Mouse (Mus musculus) gastrocnemius, postnatal 25 days (tissue): ENCODE measurements around the gene Kcnq5. TPM values are rescaled to one million over a fixed set of nuclear protein-coding genes. Genes with fewer than 3 reads are reported as not detected.
"Not testable (repeated sequence)": the region's sequence is repeated elsewhere in the genome, so short reads cannot be mapped to it uniquely, and the experiment has no call there.

ENCODE experiments used
- DNase-seq: peaks from one replicate; pipeline ENCODE4 v3.0.0; 2022
- total RNA-seq, 2 experiments: library from RNA; stranded (reverse); gene quantifications; 1 replicate in 1 of 2; 2 replicates in 1 of 2; pipeline ENCODE4 v1.2.3; 2021

Kcnq5 gene
- total RNA-seq, 2 experiments from 2014 or later: 8.1 to 12.2 TPM

GRCm38 (mm10) chr1:21838534-21838933 is 123.2 kb downstream of the Kcnq5 start:
- DNase-seq: no peak

GRCm38 (mm10) chr1:21837387-21837786 is 124.4 kb downstream of the Kcnq5 start:
- no peak for DNase-seq

- no peak for DNase-seq
These were observed 125.4 kb downstream of the Kcnq5 start for GRCm38 (mm10) chr1:21836337-21836736.

GRCm38 (mm10) chr1:21829909-21830455 is 131.8 kb downstream of the Kcnq5 start:
- DNase-seq: no peak

- DNase-seq: no peak
These were observed 141.6 kb downstream of the Kcnq5 start for GRCm38 (mm10) chr1:21820066-21820630.

GRCm38 (mm10) chr1:21805064-21805463 is 156.7 kb downstream of the Kcnq5 start:
- no peak for DNase-seq

- no peak for DNase-seq
These were observed 157.3 kb downstream of the Kcnq5 start for GRCm38 (mm10) chr1:21804477-21804866.

- no peak for DNase-seq
These were observed 157.8 kb downstream of the Kcnq5 start for GRCm38 (mm10) chr1:21803751-21804476.

GRCm38 (mm10) chr1:21780746-21781145 is 181.0 kb downstream of the Kcnq5 start:
- DNase-seq: no peak

- no peak for DNase-seq
These were observed 184.2 kb downstream of the Kcnq5 start for GRCm38 (mm10) chr1:21777560-21777959.

- no peak for DNase-seq
These were observed 187.8 kb downstream of the Kcnq5 start for GRCm38 (mm10) chr1:21773931-21774330.

- DNase-seq: no peak
These were observed 191.2 kb downstream of the Kcnq5 start for GRCm38 (mm10) chr1:21770494-21770893.

GRCm38 (mm10) chr1:21749297-21749696 is 212.4 kb downstream of the Kcnq5 start:
- no peak for DNase-seq

GRCm38 (mm10) chr1:21729131-21729530 is 232.6 kb downstream of the Kcnq5 start:
- DNase-seq: no peak

GRCm38 (mm10) chr1:21723231-21723630 is 238.5 kb downstream of the Kcnq5 start:
- DNase-seq: not testable (repeated sequence)

GRCm38 (mm10) chr1:21721246-21721645 is 240.5 kb downstream of the Kcnq5 start:
- no peak for DNase-seq

GRCm38 (mm10) chr1:21714816-21715215 is 246.9 kb downstream of the Kcnq5 start:
- DNase-seq: no peak

- DNase-seq: no peak
These were observed 249.0 kb downstream of the Kcnq5 start for GRCm38 (mm10) chr1:21712711-21713110.

GRCm38 (mm10) chr1:21690458-21690857 is 271.3 kb downstream of the Kcnq5 start:
- no peak for DNase-seq

GRCm38 (mm10) chr1:21688918-21689317 is 272.8 kb downstream of the Kcnq5 start:
- DNase-seq: no peak

- DNase-seq: no peak
These were observed 277.3 kb downstream of the Kcnq5 start for GRCm38 (mm10) chr1:21684444-21684843.

- no peak for DNase-seq
These were observed 284.9 kb downstream of the Kcnq5 start for GRCm38 (mm10) chr1:21676805-21677204.

GRCm38 (mm10) chr1:21660840-21661239 is 300.9 kb downstream of the Kcnq5 start:
- no peak for DNase-seq

GRCm38 (mm10) chr1:21650820-21651219 is 310.9 kb downstream of the Kcnq5 start:
- DNase-seq: no peak
